Mouse (Mus musculus) Patski (cell line): ENCODE measurements around the gene Stac2. TPM values are rescaled to one million over a fixed set of nuclear protein-coding genes. Genes with fewer than 3 reads are reported as not detected.

Experiments
- ATAC-seq: fragments of 100-300 bp; one replicate; pipeline ENCODE4 v1.8.0; 2021
- CTCF ChIA-PET: fragments of 350-600 bp; sonication (Branson Sonifier 250); formaldehyde crosslinking; loops from one replicate; lab custom pipeline; 2022; ENCODE audit warnings: inconsistent platforms; lab: Charles Lee
- POLR2A ChIA-PET: fragments of 350-600 bp; sonication (Branson Sonifier 250); formaldehyde crosslinking; loops from one replicate; lab custom pipeline; 2022; ENCODE audit warnings: antibody characterized with exemption, inconsistent platforms; lab: Charles Lee
- DNase-seq: peaks from one replicate; pipeline ENCODE4 v3.0.0-alpha.2; 2011; ENCODE audit warnings: low read depth, low spot score
- H3K27me3 ChIP-seq: fragments of 371-371 bp; one replicate; pipeline ENCODE4 v1.5.1; 2021
- CTCF ChIP-seq: fragments of 100-300 bp; IDR thresholded peaks from one replicate; pipeline ENCODE4 v1.5.1; 2021
- in situ Hi-C: fragments of 300-500 bp; cut with MboI; formaldehyde crosslinking; loops from 3 replicates; pipeline ENCODE4 v1.11.1; 2018; ENCODE audit warnings: low pct_unique_long_range_greater_than_20kb, mixed read lengths
- polyA plus RNA-seq: library from polyadenylated mRNA; unstranded; gene quantifications from one replicate; pipeline ENCODE4 v1.2.3, GENCODE M21; 2021

The Stac2 gene
- polyA plus RNA-seq, 1 experiment from 2014 or later = 0.04 TPM

- ATAC-seq = no peak
- POLR2A ChIA-PET = no interaction called here
- no peak for DNase-seq
- in situ Hi-C loops = no loop called here
- CTCF ChIA-PET = no interaction called here
- no peak for TF ChIP-seq CTCF
- H3K27me3 ChIP-seq = peaks cover 24% of the 10 kb centered on the region
Observed at GRCm38 (mm10) chr11:98051611-98052128, 1.6 kb downstream of the Stac2 start.

DNA sequence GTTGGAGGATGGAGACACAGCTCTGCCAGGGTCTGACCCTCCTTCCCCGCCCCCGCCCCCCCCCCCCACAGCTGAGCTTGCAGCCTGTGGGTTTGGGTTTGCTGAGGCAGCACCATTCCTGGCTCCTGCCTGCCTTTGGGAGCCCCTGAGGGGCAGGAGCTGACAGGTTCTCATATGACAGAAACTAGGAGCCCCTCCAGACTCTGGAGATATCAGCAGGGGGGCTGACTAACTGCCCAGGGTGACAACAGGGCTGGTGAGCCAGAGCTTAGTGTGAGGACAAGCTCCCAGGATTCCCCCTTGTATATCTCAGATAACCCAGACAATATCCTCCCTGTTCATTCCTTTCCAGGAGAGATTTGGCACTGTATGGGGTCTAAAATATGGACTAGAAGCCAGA lies 2.3 kb downstream of the Stac2 start:
- ChIA-PET POLR2A (no interaction called here), CTCF (no interaction called here)
- no peak for DNase-seq
- in situ Hi-C loops = no loop called here
- peaks cover 24% of the 10 kb centered on the region for H3K27me3 ChIP-seq
- no peak for TF ChIP-seq CTCF
- ATAC-seq = no peak

DNA sequence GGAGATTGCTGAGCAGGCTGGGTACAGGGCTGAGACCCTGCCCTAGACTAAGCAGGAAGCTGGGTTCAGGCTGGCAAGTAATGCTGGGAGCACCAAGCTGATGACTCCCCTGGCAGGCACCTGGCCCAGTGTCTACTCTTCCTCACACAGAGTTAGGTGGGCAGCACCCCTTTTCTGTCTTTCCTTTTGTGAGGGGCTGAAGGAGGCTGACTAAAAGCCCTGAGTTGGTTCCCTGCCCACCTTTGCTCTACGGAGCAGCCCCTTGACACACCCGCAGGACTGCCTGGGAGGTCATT lies 2.8 kb downstream of the Stac2 start:
- no peak for ATAC-seq
- H3K27me3 ChIP-seq = peaks cover 24% of the 10 kb centered on the region
- DNase-seq = no peak
- ChIA-PET POLR2A (no interaction called here), CTCF (no interaction called here)
- no peak for TF ChIP-seq CTCF
- in situ Hi-C loops = no loop called here

GRCm38 (mm10) chr11:98049672-98050519 lies 3.4 kb downstream of the Stac2 start:
- in situ Hi-C loops = no loop called here
- peaks cover 24% of the 10 kb centered on the region for H3K27me3 ChIP-seq
- ChIA-PET CTCF (no interaction called here), POLR2A (no interaction called here)
- no peak for ATAC-seq
- DNase-seq = no peak
- no peak for TF ChIP-seq CTCF

GRCm38 (mm10) chr11:98047745-98048144 lies 5.5 kb downstream of the Stac2 start:
- ChIA-PET CTCF (no interaction called here), POLR2A (no interaction called here)
- no peak for DNase-seq
- in situ Hi-C loops = no loop called here
- peaks cover 16% of the 10 kb centered on the region for H3K27me3 ChIP-seq
- no peak for TF ChIP-seq CTCF
- no peak for ATAC-seq

- POLR2A ChIA-PET = interaction anchor here (0.6 kb wide), 1 partner anchor 78 kb away, joined by 4 read pairs; no protein-coding TSS in a partner anchor
- DNase-seq = no peak
Observed at GRCm38 (mm10) chr11:98046466-98046865, 6.8 kb downstream of the Stac2 start.

DNA sequence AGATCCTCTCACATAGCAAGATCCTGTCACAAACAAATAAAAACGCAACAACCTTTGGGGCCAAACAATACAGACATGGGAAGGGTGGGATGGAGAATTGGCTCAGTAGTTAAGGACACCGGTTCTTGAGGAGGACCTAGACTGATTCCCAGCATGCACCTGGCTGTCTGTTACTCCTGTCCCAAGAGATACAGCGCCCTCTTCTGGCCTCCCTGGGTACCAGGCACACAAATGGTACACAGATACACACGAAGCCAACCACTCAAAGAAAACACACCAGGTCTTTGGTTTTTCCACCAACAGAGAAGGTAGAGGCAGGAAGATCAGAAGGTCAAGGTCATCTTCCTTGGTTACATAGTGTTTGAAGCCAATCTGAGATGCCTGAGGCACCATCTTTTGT lies 7.7 kb downstream of the Stac2 start:
- in situ Hi-C loops = no loop called here
- ATAC-seq (no peak), DNase-seq (no peak)
- H3K27me3 ChIP-seq = no peaks in the 10 kb centered on the region
- no peak for TF ChIP-seq CTCF
- ChIA-PET CTCF (interaction anchor here (1.6 kb wide), 1 partner anchor 30 kb away, joined by 8 read pairs; no protein-coding TSS in a partner anchor), POLR2A (no interaction called here)

More at GRCm38 (mm10) chr11:98046466-98046865, 6.8 kb downstream of the Stac2 start:
- in situ Hi-C loops = no loop called here
- no peak for ATAC-seq
- CTCF ChIA-PET = no interaction called here
- peaks cover 5% of the 10 kb centered on the region for H3K27me3 ChIP-seq
- TF ChIP-seq CTCF = no peak

GRCm38 (mm10) chr11:98044074-98044473 lies 9.2 kb downstream of the Stac2 start:
- no peaks in the 10 kb centered on the region for H3K27me3 ChIP-seq
- no peak for DNase-seq
- in situ Hi-C loops = no loop called here
- no peak for ATAC-seq
- ChIA-PET CTCF (no interaction called here), POLR2A (interaction anchor here (0.9 kb wide), 1 partner anchor 15 kb away, joined by 3 read pairs; no protein-coding TSS in a partner anchor)
- no peak for TF ChIP-seq CTCF

DNA sequence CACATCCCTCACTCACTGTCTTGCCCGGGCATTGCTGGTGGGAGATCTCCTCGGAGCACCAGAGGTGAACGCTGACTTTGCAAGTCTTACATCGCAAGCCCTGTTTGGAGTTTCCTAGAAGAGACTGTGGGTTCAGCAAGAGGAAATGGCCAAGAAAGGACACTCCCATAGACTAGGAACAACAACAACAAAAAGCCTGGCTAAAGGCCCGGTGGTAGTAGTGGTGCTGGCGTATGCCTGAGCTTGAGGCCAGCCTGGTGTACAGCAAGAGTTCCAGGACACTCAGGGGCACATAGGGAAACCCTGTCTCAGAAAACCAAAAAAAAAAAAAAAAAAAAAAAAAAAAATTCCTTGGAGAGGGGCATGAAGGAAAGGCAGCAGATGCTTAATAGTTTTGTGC lies 10.5 kb downstream of the Stac2 start:
- ATAC-seq (no peak), DNase-seq (no peak)
- CTCF ChIA-PET = no interaction called here
- POLR2A ChIA-PET = no interaction called here
- TF ChIP-seq CTCF = no peak
- in situ Hi-C loops = no loop called here
- H3K27me3 ChIP-seq = no peaks in the 10 kb centered on the region

DNA sequence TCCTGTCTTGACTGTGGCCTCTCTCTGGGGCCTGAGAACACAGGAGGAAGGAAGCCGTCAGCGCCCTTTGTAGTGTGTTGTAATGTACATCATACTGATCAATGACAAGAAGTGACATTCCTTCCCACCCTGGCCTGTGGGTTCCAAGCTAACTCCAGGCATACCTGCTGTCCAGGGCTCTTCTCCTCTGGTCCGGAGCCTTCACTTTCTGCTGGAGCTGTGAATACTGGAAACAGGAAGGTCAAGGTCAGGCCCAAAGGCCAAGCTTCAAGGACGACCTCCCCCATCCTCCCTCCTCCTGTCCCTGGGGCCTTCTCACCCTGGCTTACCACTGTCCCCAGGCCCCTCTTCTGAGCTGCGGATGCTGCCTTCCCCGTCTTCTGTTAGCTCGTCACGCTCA lies 12.3 kb downstream of the Stac2 start:
- in situ Hi-C loops = no loop called here
- ATAC-seq (no peak), DNase-seq (no peak)
- TF ChIP-seq CTCF = no peak
- ChIA-PET CTCF (interaction anchor here (0.8 to 1.3 kb wide), 2 partner anchors 34 to 102 kb away, joined by 3 read pairs; no protein-coding TSS in a partner anchor), POLR2A (no interaction called here)
- H3K27me3 ChIP-seq = no peaks in the 10 kb centered on the region

- DNase-seq (no peak), ATAC-seq (no peak)
- no peak for TF ChIP-seq CTCF
- POLR2A ChIA-PET = no interaction called here
- in situ Hi-C loops = no loop called here
- CTCF ChIA-PET = no interaction called here
- no peaks in the 10 kb centered on the region for H3K27me3 ChIP-seq
Observed at GRCm38 (mm10) chr11:98037871-98038270, 15.4 kb downstream of the Stac2 start.
